Mouse (Mus musculus): ENCODE measurements around the gene Gm42906. TPM values are rescaled to one million over a fixed set of nuclear protein-coding genes. Genes with fewer than 3 reads are reported as not detected.
A peak's percentile ranks its signal among the peaks of the same experiment; 100 is the strongest.

The Gm42906 gene
- total RNA-seq, 2 experiments from 2014 or later, result 1.3 TPM; not detected in 1

- no peak for DNase-seq (ENCODE audit: extremely low spot score in 1 of 2, low spot score in 2 of 2)
- intact Hi-C loops (cut with DNase I), result no loop called here
Observed at GRCm38 (mm10) chr5:151210869-151211268, 217.1 kb downstream of the Gm42906 start.

- DNase-seq (ENCODE audit: extremely low spot score in 1 of 2, low spot score in 2 of 2), result no peak
- intact Hi-C loops (cut with DNase I), result no loop called here
Observed at GRCm38 (mm10) chr5:151210060-151210459, 217.9 kb downstream of the Gm42906 start.

- intact Hi-C loops (cut with DNase I), result no loop called here
- no peak for DNase-seq (ENCODE audit: extremely low spot score in 1 of 2, low spot score in 2 of 2)
Observed at GRCm38 (mm10) chr5:151205017-151205416, 222.9 kb downstream of the Gm42906 start.

- no peak for DNase-seq (ENCODE audit: extremely low spot score in 1 of 2, low spot score in 2 of 2)
- intact Hi-C loops (cut with DNase I), result no loop called here
Observed at GRCm38 (mm10) chr5:151202925-151203324, 225.0 kb downstream of the Gm42906 start.

- intact Hi-C loops (cut with DNase I), result no loop called here
- DNase-seq (ENCODE audit: extremely low spot score in 1 of 2, low spot score in 2 of 2), result no peak
Observed at GRCm38 (mm10) chr5:151201220-151201619, 226.7 kb downstream of the Gm42906 start.

- intact Hi-C loops (cut with DNase I), result no loop called here
- DNase-seq (ENCODE audit: extremely low spot score in 1 of 2, low spot score in 2 of 2), result no peak
Observed at GRCm38 (mm10) chr5:151199235-151199634, 228.7 kb downstream of the Gm42906 start.

GRCm38 (mm10) chr5:151196603-151197272, 231.2 kb downstream of the Gm42906 start:
- no peak for DNase-seq (ENCODE audit: extremely low spot score in 1 of 2, low spot score in 2 of 2)
- intact Hi-C loops (cut with DNase I), result no loop called here

- no peak for DNase-seq (ENCODE audit: extremely low spot score in 1 of 2, low spot score in 2 of 2)
- intact Hi-C loops (cut with DNase I), result loop anchor here (5.0 kb wide), 1 partner anchor 52 kb away; no protein-coding TSS in a partner anchor
Observed at GRCm38 (mm10) chr5:151193885-151194520, 234.0 kb downstream of the Gm42906 start.

- intact Hi-C loops (cut with DNase I), result loop anchor here (5.0 kb wide), 1 partner anchor 50 kb away; no protein-coding TSS in a partner anchor
- no peak for DNase-seq (ENCODE audit: extremely low spot score in 1 of 2, low spot score in 2 of 2)
Observed at GRCm38 (mm10) chr5:151192266-151192665, 235.7 kb downstream of the Gm42906 start.

GRCm38 (mm10) chr5:151190764-151191163, 237.2 kb downstream of the Gm42906 start:
- peak in 1 of 2 experiments; percentile 31 for DNase-seq (ENCODE audit: extremely low spot score in 1 of 2, low spot score in 2 of 2)
- intact Hi-C loops (cut with DNase I), result loop anchor here (5.0 kb wide), 1 partner anchor 48 kb away; no protein-coding TSS in a partner anchor

- intact Hi-C loops (cut with DNase I), result loop anchor here (5.0 kb wide), 1 partner anchor 48 kb away; no protein-coding TSS in a partner anchor
- DNase-seq (ENCODE audit: extremely low spot score in 1 of 2, low spot score in 2 of 2), result peak in 1 of 2 experiments; percentile 75
Observed at GRCm38 (mm10) chr5:151189789-151190378, 238.1 kb downstream of the Gm42906 start.

- DNase-seq (ENCODE audit: extremely low spot score in 1 of 2, low spot score in 2 of 2), result no peak
- intact Hi-C loops (cut with DNase I), result no loop called here
Observed at GRCm38 (mm10) chr5:151189321-151189720, 238.6 kb downstream of the Gm42906 start.

GRCm38 (mm10) chr5:151188659-151189058, 239.3 kb downstream of the Gm42906 start:
- DNase-seq (ENCODE audit: extremely low spot score in 1 of 2, low spot score in 2 of 2), result no peak
- intact Hi-C loops (cut with DNase I), result no loop called here

GRCm38 (mm10) chr5:151187336-151187735, 240.6 kb downstream of the Gm42906 start:
- no peak for DNase-seq (ENCODE audit: extremely low spot score in 1 of 2, low spot score in 2 of 2)
- intact Hi-C loops (cut with DNase I), result no loop called here

GRCm38 (mm10) chr5:151185286-151185856, 242.6 kb downstream of the Gm42906 start:
- no peak for DNase-seq (ENCODE audit: extremely low spot score in 1 of 2, low spot score in 2 of 2)
- intact Hi-C loops (cut with DNase I), result no loop called here

GRCm38 (mm10) chr5:151183656-151184240, 244.2 kb downstream of the Gm42906 start:
- intact Hi-C loops (cut with DNase I), result no loop called here
- no peak for DNase-seq (ENCODE audit: extremely low spot score in 1 of 2, low spot score in 2 of 2)

- intact Hi-C loops (cut with DNase I), result no loop called here
- DNase-seq (ENCODE audit: extremely low spot score in 1 of 2, low spot score in 2 of 2), result peak in 1 of 2 experiments; percentile 36
Observed at GRCm38 (mm10) chr5:151181288-151181687, 246.7 kb downstream of the Gm42906 start.

- intact Hi-C loops (cut with DNase I), result no loop called here
- no peak for DNase-seq (ENCODE audit: extremely low spot score in 1 of 2, low spot score in 2 of 2)
Observed at GRCm38 (mm10) chr5:151180176-151180785, 247.7 kb downstream of the Gm42906 start.

GRCm38 (mm10) chr5:151177171-151177570, 250.8 kb downstream of the Gm42906 start:
- no peak for DNase-seq (ENCODE audit: extremely low spot score in 1 of 2, low spot score in 2 of 2)
- intact Hi-C loops (cut with DNase I), result no loop called here
